Mouse (Mus musculus): ENCODE results near the gene Epas1.

The Epas1 gene

GRCm38 (mm10) chr17:86755581-86756195 is 2.2 kb downstream of the Epas1 start:
- DNase-seq (ENCODE audit: low spot score in 2 of 2), result no peak

GRCm38 (mm10) chr17:86757621-86758020 is 4.1 kb downstream of the Epas1 start:
- no peak for DNase-seq (ENCODE audit: low spot score in 2 of 2)

GRCm38 (mm10) chr17:86761859-86762258 is 8.4 kb downstream of the Epas1 start:
- no peak for DNase-seq (ENCODE audit: low spot score in 2 of 2)

GRCm38 (mm10) chr17:86762479-86763242 is 9.2 kb downstream of the Epas1 start:
- DNase-seq (ENCODE audit: low spot score in 2 of 2), result no peak

GRCm38 (mm10) chr17:86765762-86766404 is 12.4 kb downstream of the Epas1 start:
- DNase-seq (ENCODE audit: low spot score in 2 of 2), result no peak

- DNase-seq (ENCODE audit: low spot score in 2 of 2), result no peak
These were observed 12.9 kb downstream of the Epas1 start for GRCm38 (mm10) chr17:86766412-86766811.

GRCm38 (mm10) chr17:86768596-86768995 is 15.1 kb downstream of the Epas1 start:
- DNase-seq (ENCODE audit: low spot score in 2 of 2), result no peak

- DNase-seq (ENCODE audit: low spot score in 2 of 2), result peak in 1 of 2 experiments; percentile 16
These were observed 16.1 kb downstream of the Epas1 start for GRCm38 (mm10) chr17:86769330-86770211.

GRCm38 (mm10) chr17:86770848-86771247 is 17.3 kb downstream of the Epas1 start:
- no peak for DNase-seq (ENCODE audit: low spot score in 2 of 2)

GRCm38 (mm10) chr17:86772035-86772434 is 18.5 kb downstream of the Epas1 start:
- DNase-seq (ENCODE audit: low spot score in 2 of 2), result no peak

GRCm38 (mm10) chr17:86772929-86773588 is 19.6 kb downstream of the Epas1 start:
- no peak for DNase-seq (ENCODE audit: low spot score in 2 of 2)

- DNase-seq (ENCODE audit: low spot score in 2 of 2), result no peak
These were observed 23.0 kb downstream of the Epas1 start for GRCm38 (mm10) chr17:86776538-86776937.

- DNase-seq (ENCODE audit: low spot score in 2 of 2), result no peak
These were observed 24.6 kb downstream of the Epas1 start for GRCm38 (mm10) chr17:86778147-86778546.

- DNase-seq (ENCODE audit: low spot score in 2 of 2), result no peak
These were observed 26.0 kb downstream of the Epas1 start for GRCm38 (mm10) chr17:86779191-86780130.

- no peak for DNase-seq (ENCODE audit: low spot score in 2 of 2)
These were observed 27.3 kb downstream of the Epas1 start for GRCm38 (mm10) chr17:86780708-86781318.

GRCm38 (mm10) chr17:86781755-86782400 is 28.4 kb downstream of the Epas1 start:
- no peak for DNase-seq (ENCODE audit: low spot score in 2 of 2)

- DNase-seq (ENCODE audit: low spot score in 2 of 2), result no peak
These were observed 31.0 kb downstream of the Epas1 start for GRCm38 (mm10) chr17:86784405-86784977.

- no peak for DNase-seq (ENCODE audit: low spot score in 2 of 2)
These were observed 32.1 kb downstream of the Epas1 start for GRCm38 (mm10) chr17:86785612-86786011.

GRCm38 (mm10) chr17:86786496-86786895 is 33.0 kb downstream of the Epas1 start:
- DNase-seq (ENCODE audit: low spot score in 2 of 2), result no peak
